Mouse (Mus musculus): Measurements from ENCODE around the gene Galt. TPM values are rescaled to one million over a fixed set of nuclear protein-coding genes. Genes with fewer than 3 reads are reported as not detected.

The Galt gene
- polyA plus RNA-seq, 1 experiment, result 211 TPM

DNA sequence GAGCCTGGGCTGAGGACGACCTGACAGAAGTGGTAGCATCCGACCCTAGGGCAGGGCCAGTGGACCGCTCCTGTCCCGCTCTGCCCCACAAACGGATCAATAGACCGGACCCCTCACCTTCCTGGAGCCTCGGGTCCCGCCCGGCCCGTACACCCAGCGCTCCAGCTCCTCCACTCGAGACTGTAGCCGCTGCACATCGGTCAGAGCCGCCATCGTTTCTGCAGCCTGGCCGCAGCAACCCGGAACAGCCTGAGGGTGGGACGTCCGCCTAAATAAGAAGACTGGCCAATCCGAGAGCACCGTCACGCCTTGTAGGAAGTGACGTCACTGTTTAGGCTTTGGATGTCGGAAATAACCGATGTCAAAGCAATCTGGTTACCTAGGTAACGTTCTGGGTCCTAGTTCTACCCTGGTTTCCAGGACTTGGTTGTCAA is 32.1 kb upstream of the Galt start, which contains the start of gene Dctn3:
Dctn3 (minus strand) TSS at position 253 of the 434 bp plus-strand sequence.
- WGBS, result under 1% methylated on average over 27 of the region's 27 CpGs
- Histone ChIP-seq H3K36me3 (ENCODE audit: control insufficient read depth, insufficient read depth, low read length) (peaks cover 15% of the 10 kb centered on the region), H3K27ac (ENCODE audit: control insufficient read depth, insufficient read depth, low read length) (no peak within 1 kb of the TSS)

DNA sequence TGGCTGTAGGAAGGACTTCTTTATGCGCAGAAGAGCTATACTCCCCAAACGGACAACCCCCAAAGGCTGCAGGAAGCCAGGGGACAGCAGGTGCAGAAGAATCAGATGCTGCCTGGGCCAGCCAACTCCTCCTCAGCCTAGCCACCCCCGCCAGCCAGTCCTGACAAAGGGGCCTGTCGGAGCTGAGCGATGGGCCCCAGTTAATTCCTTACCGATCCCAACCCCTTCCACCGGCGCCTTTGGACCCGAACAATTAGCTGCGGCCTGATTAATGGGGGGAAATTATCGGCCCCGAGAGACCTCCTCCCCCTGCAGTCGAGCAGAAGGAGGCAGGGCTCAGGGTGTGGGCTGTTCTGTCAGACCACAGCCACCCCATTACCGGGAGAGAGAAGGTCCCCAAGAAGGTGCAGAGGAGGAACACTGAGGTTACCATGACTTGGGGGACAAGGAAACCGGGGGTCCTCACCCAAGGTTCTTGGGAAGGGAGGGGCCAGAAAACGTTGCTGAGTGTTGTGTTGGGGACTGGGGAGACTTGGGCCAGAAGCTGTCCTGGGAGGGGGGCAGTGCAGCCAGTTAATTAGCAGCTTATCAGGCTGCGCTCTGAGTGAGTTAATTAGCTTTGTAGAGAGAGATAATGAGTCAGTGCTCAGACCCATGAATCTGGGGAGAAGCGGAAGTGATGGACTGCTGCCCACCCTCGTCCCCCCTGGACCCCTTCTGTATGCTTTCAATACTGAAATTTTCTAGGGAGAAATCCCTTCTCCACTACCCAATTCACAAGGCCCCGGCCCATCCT is 28.0 kb upstream of the Galt start:
- TF ChIP-seq POLR2A (IDR thresholded peaks at IDR 0.05; ENCODE audit: control insufficient read depth, extremely low read depth, insufficient read depth, low read length, poor library complexity), result no peak
- TF ChIP-seq CTCF (IDR thresholded peaks at IDR 0.05; ENCODE audit: borderline replicate concordance, control insufficient read depth, extremely low read depth, insufficient read depth, low read length, poor library complexity), result no peak
- Histone ChIP-seq H3K27ac (ENCODE audit: control insufficient read depth, insufficient read depth, low read length) (no peak overlapping the region), H3K36me3 (ENCODE audit: control insufficient read depth, insufficient read depth, low read length) (no peaks in the 10 kb centered on the region), H3K4me1 (replicated peaks; ENCODE audit: control insufficient read depth, insufficient read depth, low read length) (no peaks in the 10 kb centered on the region; the same call in none of the 2 replicates), H3K4me3 (ENCODE audit: control insufficient read depth, insufficient read depth, low read length) (no peak overlapping the region), H3K27me3 (ENCODE audit: control insufficient read depth, insufficient read depth, low read length) (peaks cover 29% of the 10 kb centered on the region)
- no peak for DNase-seq
- WGBS, result 39% methylated on average over 20 of the region's 20 CpGs

More for the DNA sequence above, 32.1 kb upstream of the Galt start, which contains the start of gene Dctn3:
- Histone ChIP-seq H3K4me1 (replicated peaks; ENCODE audit: control insufficient read depth, insufficient read depth, low read length) (no peaks in the 10 kb centered on the region; the same call in none of the 2 replicates), H3K27me3 (ENCODE audit: control insufficient read depth, insufficient read depth, low read length) (peaks cover 16% of the 10 kb centered on the region), H3K4me3 (ENCODE audit: control insufficient read depth, insufficient read depth, low read length) (peak within 1 kb of the TSS; percentile 97)
- peak; percentile 81 for DNase-seq
- TF ChIP-seq POLR2A (IDR thresholded peaks at IDR 0.05; ENCODE audit: control insufficient read depth, extremely low read depth, insufficient read depth, low read length, poor library complexity) (peak; percentile 84), CTCF (IDR thresholded peaks at IDR 0.05; ENCODE audit: borderline replicate concordance, control insufficient read depth, extremely low read depth, insufficient read depth, low read length, poor library complexity) (0 out of 2 replicates have a peak, but pooled peaks have one; percentile 17)

DNA sequence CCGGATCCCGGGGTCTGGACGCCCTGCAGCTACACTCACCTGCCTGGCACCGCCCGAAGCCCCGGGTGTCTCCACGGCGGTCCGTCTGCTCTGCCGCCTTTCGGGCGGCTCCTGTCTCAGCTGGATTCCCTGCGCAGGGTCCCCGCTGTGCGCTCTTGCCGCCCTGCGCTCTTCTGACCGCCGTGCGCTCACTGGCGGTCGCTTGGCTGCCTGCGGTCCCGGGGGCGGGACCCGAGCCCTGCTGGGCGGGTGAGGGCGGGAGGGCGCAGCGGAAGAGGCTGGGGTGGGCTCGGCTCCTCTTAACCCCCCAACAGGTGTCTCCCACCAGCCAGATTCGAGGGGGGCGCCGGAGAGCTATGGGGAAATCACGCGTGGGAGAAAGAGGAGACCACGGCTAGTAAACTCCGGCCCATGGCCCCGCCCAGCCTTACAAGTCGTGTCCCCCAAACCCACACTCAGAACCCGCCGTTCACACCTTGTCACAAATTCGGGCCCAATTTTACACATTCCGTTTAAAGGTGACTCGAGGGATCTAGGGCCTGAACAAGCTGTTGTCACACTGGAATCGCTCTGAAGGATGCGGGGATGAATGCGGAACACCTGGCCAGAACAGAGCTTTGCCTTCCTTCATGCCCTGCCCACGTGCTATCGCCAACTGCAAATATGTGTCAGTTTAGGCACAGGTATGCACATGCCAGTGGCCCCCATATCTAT is 23.8 kb upstream of the Galt start, which contains the start of gene Arid3c:
Arid3c (minus strand) TSS at position 91 of the 714 bp plus-strand sequence.
- DNase-seq, result peak; percentile 65
- H3K4me3 ChIP-seq (ENCODE audit: control insufficient read depth, insufficient read depth, low read length), result peak within 1 kb of the TSS; percentile 3; the same call in 1 of the 2 replicates

DNA sequence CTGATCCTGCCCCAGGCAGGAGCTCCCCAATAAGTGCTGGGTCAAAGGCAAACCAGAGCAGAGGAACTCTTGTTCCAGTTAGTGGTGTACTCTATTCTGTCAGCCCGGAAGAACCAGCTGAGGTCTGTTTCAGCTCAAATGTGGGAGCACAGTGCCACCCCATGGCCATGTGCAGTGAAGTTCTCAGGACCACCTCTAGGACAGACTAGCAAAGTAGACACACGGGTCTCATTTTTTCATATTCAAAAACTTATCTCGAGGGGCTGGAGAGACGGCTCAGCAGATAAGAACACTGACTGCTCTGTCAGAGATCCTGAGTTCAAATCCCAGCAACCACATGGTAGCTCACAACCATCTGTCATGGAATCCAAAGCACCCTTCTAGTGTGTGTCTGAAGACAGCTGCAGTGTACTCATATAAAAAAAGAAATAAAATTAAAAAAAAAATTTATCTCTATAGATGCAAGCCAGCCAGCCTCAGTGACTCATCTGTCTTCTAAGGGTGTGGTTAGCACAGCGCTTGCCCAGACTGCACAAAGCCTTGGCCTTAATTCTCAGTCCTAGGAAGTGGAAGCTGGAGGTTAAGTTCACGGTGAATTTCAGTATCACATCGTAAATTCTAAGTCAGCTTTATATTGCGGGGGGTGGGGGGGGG is 17.3 kb upstream of the Galt start:
- Histone ChIP-seq H3K36me3 (ENCODE audit: control insufficient read depth, insufficient read depth, low read length) (no peaks in the 10 kb centered on the region), H3K4me1 (replicated peaks; ENCODE audit: control insufficient read depth, insufficient read depth, low read length) (peaks cover 11% of the 10 kb centered on the region), H3K4me3 (ENCODE audit: control insufficient read depth, insufficient read depth, low read length) (no peak overlapping the region), H3K27me3 (ENCODE audit: control insufficient read depth, insufficient read depth, low read length) (no peaks in the 10 kb centered on the region; the same call in 1 of the 2 replicates), H3K27ac (ENCODE audit: control insufficient read depth, insufficient read depth, low read length) (no peak overlapping the region)
- WGBS, result 42% methylated on average over 8 of the region's 8 CpGs
- peak; percentile 82 for DNase-seq
- no peak for TF ChIP-seq POLR2A (IDR thresholded peaks at IDR 0.05; ENCODE audit: control insufficient read depth, extremely low read depth, insufficient read depth, low read length, poor library complexity)
- peak; percentile 63; the same call in 1 of the 2 replicates for TF ChIP-seq CTCF (IDR thresholded peaks at IDR 0.05; ENCODE audit: borderline replicate concordance, control insufficient read depth, extremely low read depth, insufficient read depth, low read length, poor library complexity)

More for the DNA sequence above, 23.8 kb upstream of the Galt start, which contains the start of gene Arid3c:
- Histone ChIP-seq H3K4me1 (replicated peaks; ENCODE audit: control insufficient read depth, insufficient read depth, low read length) (no peaks in the 10 kb centered on the region; the same call in 1 of the 2 replicates), H3K27me3 (ENCODE audit: control insufficient read depth, insufficient read depth, low read length) (peaks cover 17% of the 10 kb centered on the region), H3K27ac (ENCODE audit: control insufficient read depth, insufficient read depth, low read length) (no peak within 1 kb of the TSS), H3K36me3 (ENCODE audit: control insufficient read depth, insufficient read depth, low read length) (no peaks in the 10 kb centered on the region)
- 2% methylated on average over 50 of the region's 50 CpGs for WGBS
- TF ChIP-seq POLR2A (IDR thresholded peaks at IDR 0.05; ENCODE audit: control insufficient read depth, extremely low read depth, insufficient read depth, low read length, poor library complexity) (no peak), CTCF (IDR thresholded peaks at IDR 0.05; ENCODE audit: borderline replicate concordance, control insufficient read depth, extremely low read depth, insufficient read depth, low read length, poor library complexity) (no peak)

DNA sequence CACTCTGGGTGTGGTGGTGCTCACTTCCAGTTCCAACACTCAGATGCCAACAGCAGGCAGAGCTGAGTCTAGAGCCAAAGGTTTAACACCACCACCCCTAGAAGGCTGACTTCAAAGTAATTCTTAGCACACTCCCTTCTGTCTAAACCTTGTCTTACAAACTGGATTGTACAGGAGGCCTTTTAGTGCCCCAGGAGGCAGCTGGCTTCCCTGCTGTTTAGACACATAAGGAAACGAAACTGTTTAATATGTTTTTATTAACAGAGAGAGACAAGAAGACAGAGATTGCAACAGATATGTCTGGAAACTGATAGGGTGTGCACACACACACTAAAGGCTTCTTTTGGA is 16.8 kb upstream of the Galt start:
- DNase-seq, result no peak
- TF ChIP-seq POLR2A (IDR thresholded peaks at IDR 0.05; ENCODE audit: control insufficient read depth, extremely low read depth, insufficient read depth, low read length, poor library complexity) (no peak), CTCF (IDR thresholded peaks at IDR 0.05; ENCODE audit: borderline replicate concordance, control insufficient read depth, extremely low read depth, insufficient read depth, low read length, poor library complexity) (no peak)
- no peak overlapping the region for H3K27ac ChIP-seq (ENCODE audit: control insufficient read depth, insufficient read depth, low read length)
- peaks cover 11% of the 10 kb centered on the region for H3K4me1 ChIP-seq (replicated peaks; ENCODE audit: control insufficient read depth, insufficient read depth, low read length)
- H3K36me3 ChIP-seq (ENCODE audit: control insufficient read depth, insufficient read depth, low read length), result no peaks in the 10 kb centered on the region
- H3K27me3 ChIP-seq (ENCODE audit: control insufficient read depth, insufficient read depth, low read length), result no peaks in the 10 kb centered on the region
- no peak overlapping the region for H3K4me3 ChIP-seq (ENCODE audit: control insufficient read depth, insufficient read depth, low read length)
- 92% methylated on average over 1 of the region's 1 CpGs for WGBS

DNA sequence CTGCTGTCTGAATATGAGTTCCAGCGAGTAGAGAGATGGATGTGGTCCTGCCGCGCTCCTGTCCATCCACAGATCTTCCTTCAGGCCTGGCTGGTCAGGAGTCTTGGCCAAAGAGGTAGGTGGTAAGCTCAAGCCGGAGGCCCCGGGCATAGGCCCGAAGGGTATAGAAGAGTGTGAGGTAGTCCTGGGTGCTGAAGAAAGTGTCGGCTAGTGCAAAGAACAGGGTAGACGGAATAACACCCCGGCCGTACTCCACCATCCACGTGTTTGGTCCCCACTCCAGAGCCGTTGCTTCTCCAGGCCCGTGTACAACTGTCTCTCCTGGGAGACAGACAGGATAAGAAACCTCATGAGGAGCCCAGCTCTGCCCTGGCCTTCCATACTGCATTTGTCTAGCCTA is 15.8 kb upstream of the Galt start:
- H3K27me3 ChIP-seq (ENCODE audit: control insufficient read depth, insufficient read depth, low read length), result no peaks in the 10 kb centered on the region
- H3K4me3 ChIP-seq (ENCODE audit: control insufficient read depth, insufficient read depth, low read length), result no peak overlapping the region
- WGBS, result 95% methylated on average over 13 of the region's 13 CpGs
- no peak for DNase-seq
- peaks cover 11% of the 10 kb centered on the region for H3K4me1 ChIP-seq (replicated peaks; ENCODE audit: control insufficient read depth, insufficient read depth, low read length)
- TF ChIP-seq CTCF (IDR thresholded peaks at IDR 0.05; ENCODE audit: borderline replicate concordance, control insufficient read depth, extremely low read depth, insufficient read depth, low read length, poor library complexity), result no peak
- H3K27ac ChIP-seq (ENCODE audit: control insufficient read depth, insufficient read depth, low read length), result no peak overlapping the region
- no peaks in the 10 kb centered on the region for H3K36me3 ChIP-seq (ENCODE audit: control insufficient read depth, insufficient read depth, low read length)

All from thymus, adult 2 months (tissue).